Mouse (Mus musculus) C2C12 (cell line): ENCODE results near the gene Timp3. TPM values are rescaled to one million over a fixed set of nuclear protein-coding genes. Genes with fewer than 3 reads are reported as not detected.

ENCODE experiments used
- H3K27me3 ChIP-seq: one replicate; pipeline ENCODE4 v1.6.1; 2011; ENCODE audit not compliant: control insufficient read depth, insufficient read depth, insufficient read length
- H3K36me3 ChIP-seq: one replicate; pipeline ENCODE4 v1.6.1; 2011; ENCODE audit not compliant: control insufficient read depth, insufficient read depth
- H3K4me3 ChIP-seq: one replicate; pipeline ENCODE4 v1.5.1; 2011; ENCODE audit warnings: mild to moderate bottlenecking, control low read depth; ENCODE audit not compliant: poor library complexity, insufficient read depth, severe bottlenecking
- H3K79me2 ChIP-seq: one replicate; pipeline ENCODE4 v1.6.1; 2011; ENCODE audit not compliant: control insufficient read depth, insufficient read depth
- H3K79me3 ChIP-seq: one replicate; pipeline ENCODE4 v1.6.1; 2011; ENCODE audit warnings: low read depth, control low read depth
- H3ac ChIP-seq: one replicate; pipeline ENCODE3; 2011; ENCODE audit warnings: low read depth; ENCODE audit not compliant: control insufficient read depth, insufficient read length
- CEBPB ChIP-seq: IDR thresholded peaks from one replicate; pipeline ENCODE4 v1.6.1; 2011; ENCODE audit warnings: low read depth, mild to moderate bottlenecking, control low read depth, moderate library complexity
- CTCF ChIP-seq: IDR thresholded peaks from one replicate; pipeline ENCODE4 v1.5.1; 2011; ENCODE audit not compliant: control insufficient read depth, insufficient read depth, insufficient read length
- FOSL1 ChIP-seq: IDR thresholded peaks from one replicate; pipeline ENCODE4 v1.8.0; 2011; ENCODE audit warnings: mild to moderate bottlenecking, low read length; ENCODE audit not compliant: poor library complexity, insufficient read depth, severe bottlenecking
- MAX ChIP-seq: IDR thresholded peaks from one replicate; pipeline ENCODE4 v1.6.1; 2011; ENCODE audit warnings: mild to moderate bottlenecking, control low read depth
- MYOD1 ChIP-seq: IDR thresholded peaks from one replicate; pipeline ENCODE4 v1.6.1; 2011; ENCODE audit warnings: low read depth; ENCODE audit not compliant: control insufficient read depth, insufficient read length
- MYOG ChIP-seq: IDR thresholded peaks from one replicate; pipeline ENCODE4 v1.6.1; 2011; ENCODE audit not compliant: control insufficient read depth, insufficient read length; ENCODE audit errors: extremely low read depth
- USF1 ChIP-seq: IDR thresholded peaks from one replicate; pipeline ENCODE4 v1.6.1; 2011; ENCODE audit warnings: low read depth, mild to moderate bottlenecking, control low read depth, moderate library complexity
- polyA plus RNA-seq: library from polyadenylated mRNA; unstranded; fragments of >200 nt; fragmentation: generic; extraction: Trizol; gene quantifications from one replicate; pipeline ENCODE4 v1.2.1, GENCODE M21; 2012; ENCODE audit warnings: missing spikeins

The Timp3 gene
- polyA plus RNA-seq, 1 experiment = 57.7 TPM

DNA sequence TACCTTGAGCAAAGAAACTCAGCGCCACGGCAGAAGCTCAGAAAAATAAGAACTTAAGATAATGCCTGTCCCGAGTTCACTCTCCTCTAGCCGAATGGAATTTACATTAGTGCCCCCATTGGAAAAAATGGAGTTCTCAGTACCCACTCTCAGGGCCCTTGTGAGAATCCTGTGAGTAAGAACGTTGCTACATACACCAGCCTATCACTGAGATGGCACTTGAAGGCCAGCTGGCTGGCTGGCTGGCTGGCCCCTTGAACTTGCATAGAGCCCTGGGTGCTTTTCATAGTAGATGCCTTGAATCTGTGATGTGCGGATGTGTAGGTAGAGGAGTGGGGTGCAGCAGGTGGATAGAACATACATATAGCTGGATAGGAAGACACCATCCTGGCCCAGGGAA is 43.2 kb downstream of the Timp3 start:
- Histone ChIP-seq H3K79me2 (peaks cover 35% of the 10 kb centered on the region), H3K79me3 (peaks cover 4% of the 10 kb centered on the region), H3K4me3 (no peak overlapping the region), H3K27me3 (no peaks in the 10 kb centered on the region), H3K36me3 (peaks cover 85% of the 10 kb centered on the region), H3ac (no peak overlapping the region)
- no peak for TF ChIP-seq MAX
- no peak for TF ChIP-seq MYOG
- no peak for TF ChIP-seq MYOD1
- no peak for TF ChIP-seq CTCF
- TF ChIP-seq CEBPB = no peak
- no peak for TF ChIP-seq USF1
- TF ChIP-seq FOSL1 = no peak

DNA sequence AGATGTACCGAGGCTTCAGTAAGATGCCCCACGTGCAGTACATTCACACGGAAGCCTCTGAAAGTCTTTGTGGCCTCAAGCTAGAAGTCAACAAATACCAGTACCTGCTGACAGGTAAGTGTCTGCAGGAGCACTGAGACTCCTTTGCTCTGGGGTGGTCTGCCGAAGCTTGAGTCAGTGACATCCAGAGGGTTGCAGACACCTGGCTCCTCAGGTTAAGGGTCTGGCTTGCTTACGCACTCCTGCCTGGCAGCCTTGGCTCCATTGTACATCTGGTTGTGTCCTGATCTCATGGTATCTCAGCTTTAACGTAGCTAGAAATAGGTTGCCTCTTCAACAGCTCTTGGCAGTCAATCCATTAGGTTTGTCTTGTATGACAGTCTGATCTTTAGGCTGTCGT is 43.8 kb downstream of the Timp3 start:
- Histone ChIP-seq H3K27me3 (no peaks in the 10 kb centered on the region), H3K79me3 (peaks cover 4% of the 10 kb centered on the region), H3K36me3 (peaks cover 91% of the 10 kb centered on the region), H3K79me2 (peaks cover 34% of the 10 kb centered on the region), H3K4me3 (no peak overlapping the region), H3ac (no peak overlapping the region)
- TF ChIP-seq MYOG (no peak), USF1 (no peak), MYOD1 (no peak), MAX (no peak), CEBPB (no peak), CTCF (no peak), FOSL1 (no peak)

DNA sequence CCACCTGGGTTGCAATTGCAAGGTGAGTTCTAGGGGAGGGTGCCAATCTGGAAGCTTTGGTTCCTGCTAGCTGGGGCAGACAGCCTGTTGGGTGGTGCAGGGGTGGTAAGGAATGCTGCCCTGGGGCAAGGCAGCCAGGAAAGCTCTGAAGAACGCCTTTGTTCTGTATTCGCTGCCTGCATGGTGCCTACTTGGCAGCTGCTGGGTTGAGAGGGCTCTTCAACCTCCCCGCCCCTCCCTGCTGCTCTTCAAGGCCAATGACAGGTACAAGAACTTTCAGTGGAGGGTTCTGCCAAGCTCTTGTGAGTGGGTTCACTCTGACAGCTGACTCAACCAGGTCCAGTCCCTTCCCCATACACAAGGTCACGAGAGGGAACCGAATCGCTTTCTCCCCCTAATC is 44.5 kb downstream of the Timp3 start:
- H3K36me3 ChIP-seq = peaks cover 98% of the 10 kb centered on the region
- no peaks in the 10 kb centered on the region for H3K27me3 ChIP-seq
- H3K4me3 ChIP-seq = no peak overlapping the region
- peaks cover 4% of the 10 kb centered on the region for H3K79me3 ChIP-seq
- TF ChIP-seq MYOG (no peak), MAX (no peak), CTCF (no peak), CEBPB (no peak), USF1 (no peak), FOSL1 (no peak), MYOD1 (no peak)
- H3ac ChIP-seq = no peak overlapping the region
- peaks cover 34% of the 10 kb centered on the region for H3K79me2 ChIP-seq

DNA sequence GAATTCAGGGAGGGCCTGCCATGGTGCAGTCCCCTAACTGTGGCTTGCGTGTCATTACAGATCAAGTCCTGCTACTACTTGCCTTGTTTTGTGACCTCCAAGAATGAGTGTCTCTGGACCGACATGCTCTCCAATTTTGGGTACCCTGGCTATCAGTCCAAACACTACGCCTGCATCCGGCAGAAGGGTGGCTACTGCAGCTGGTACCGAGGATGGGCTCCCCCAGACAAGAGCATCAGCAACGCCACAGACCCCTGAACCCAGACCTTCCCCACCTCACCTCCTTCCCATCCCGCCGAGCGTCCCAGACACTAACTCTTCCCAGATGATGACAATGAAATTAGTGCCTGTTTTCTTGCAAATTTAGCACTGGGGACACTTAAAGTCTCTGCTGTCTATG is 45.5 kb downstream of the Timp3 start:
- Histone ChIP-seq H3K4me3 (no peak overlapping the region), H3ac (no peak overlapping the region), H3K79me2 (peaks cover 25% of the 10 kb centered on the region), H3K36me3 (peaks cover 98% of the 10 kb centered on the region), H3K79me3 (no peaks in the 10 kb centered on the region), H3K27me3 (no peaks in the 10 kb centered on the region)
- TF ChIP-seq USF1 = no peak
- TF ChIP-seq MYOD1 = no peak
- TF ChIP-seq FOSL1 = no peak
- no peak for TF ChIP-seq MYOG
- TF ChIP-seq CEBPB = no peak
- TF ChIP-seq MAX = no peak
- TF ChIP-seq CTCF = no peak

DNA sequence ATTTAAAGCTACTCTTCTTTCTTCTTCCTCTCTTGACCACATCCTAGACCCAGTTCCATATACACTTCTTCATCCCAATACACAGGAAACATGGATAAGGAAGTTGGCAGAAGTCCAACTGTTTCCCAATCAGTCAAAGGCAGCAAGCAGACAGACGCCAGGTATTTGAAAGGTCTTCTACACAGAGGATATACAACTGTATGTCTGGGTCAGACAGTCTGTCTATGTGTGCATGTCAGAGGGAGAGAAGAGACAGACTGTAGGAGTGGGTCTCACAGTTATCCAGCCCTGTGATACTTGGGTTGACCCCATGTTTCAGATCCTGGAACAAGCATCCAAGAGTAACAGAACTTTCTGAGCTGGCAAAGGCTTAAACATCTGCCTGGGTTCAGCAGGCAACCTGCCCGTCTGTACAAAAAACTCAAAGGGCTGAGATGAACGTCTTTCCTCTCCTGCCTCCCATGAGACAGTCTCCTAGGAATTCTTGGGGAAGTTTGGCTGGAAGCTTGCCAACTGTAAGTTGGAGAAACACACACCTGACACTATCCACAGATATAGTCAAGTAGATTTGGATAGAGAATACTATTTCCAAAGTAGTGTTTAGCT is 46.2 kb downstream of the Timp3 start:
- H3K36me3 ChIP-seq = peaks cover 92% of the 10 kb centered on the region
- H3K4me3 ChIP-seq = no peak overlapping the region
- H3K79me2 ChIP-seq = peaks cover 18% of the 10 kb centered on the region
- TF ChIP-seq FOSL1 (no peak), MAX (no peak), CTCF (no peak), MYOG (no peak), MYOD1 (no peak)
- no peaks in the 10 kb centered on the region for H3K79me3 ChIP-seq
- H3ac ChIP-seq = no peak overlapping the region
- H3K27me3 ChIP-seq = no peaks in the 10 kb centered on the region

DNA sequence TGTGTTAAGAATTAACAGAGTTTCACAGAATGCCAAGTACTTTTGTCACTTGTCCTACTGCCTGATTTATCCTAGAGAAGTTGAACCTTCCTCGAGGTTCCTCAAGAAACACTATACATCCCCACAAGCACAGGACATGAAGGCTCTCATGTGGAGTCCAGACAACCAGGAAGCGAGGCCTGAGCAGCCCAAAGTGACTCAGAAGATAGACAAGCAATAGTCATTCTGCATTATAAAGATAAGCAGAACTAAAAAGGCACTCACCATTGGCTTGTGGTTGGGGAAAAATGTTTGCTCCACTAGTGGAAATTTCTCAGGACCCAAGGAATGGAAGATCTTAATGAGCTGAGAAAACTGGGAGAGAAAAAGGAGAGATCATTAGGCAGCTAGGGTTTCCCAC is 51.1 kb downstream of the Timp3 start:
- no peak for TF ChIP-seq USF1
- no peak for TF ChIP-seq MAX
- TF ChIP-seq FOSL1 = no peak
- no peak for TF ChIP-seq MYOD1
- no peak for TF ChIP-seq CEBPB
- TF ChIP-seq MYOG = no peak
- no peak for TF ChIP-seq CTCF
- H3K79me2 ChIP-seq = no peaks in the 10 kb centered on the region
- H3K79me3 ChIP-seq = no peaks in the 10 kb centered on the region
- peaks cover 42% of the 10 kb centered on the region for H3K36me3 ChIP-seq
- no peak overlapping the region for H3K4me3 ChIP-seq
- H3K27me3 ChIP-seq = no peaks in the 10 kb centered on the region
- H3ac ChIP-seq = no peak overlapping the region

DNA sequence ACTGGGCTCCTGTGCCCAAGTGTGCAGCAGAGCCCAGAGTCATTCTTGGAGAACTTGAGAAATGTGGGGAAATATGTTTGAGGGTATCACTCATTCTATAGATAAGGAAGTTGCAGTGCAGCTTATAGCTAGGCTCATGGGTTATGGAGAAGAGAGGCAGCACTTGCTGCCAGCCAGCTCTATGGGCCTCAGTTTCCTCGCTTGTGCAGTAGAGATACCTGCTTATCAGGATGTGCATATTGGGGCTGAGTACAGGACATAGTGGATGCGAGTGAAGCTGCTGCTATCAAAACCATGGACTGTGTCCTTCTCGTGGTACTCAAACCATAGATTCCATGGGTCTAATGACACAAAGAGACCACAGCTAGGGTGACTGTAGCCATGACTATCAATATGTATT is 52.3 kb downstream of the Timp3 start:
- Histone ChIP-seq H3ac (no peak overlapping the region), H3K36me3 (peaks cover 30% of the 10 kb centered on the region), H3K79me3 (no peaks in the 10 kb centered on the region), H3K27me3 (no peaks in the 10 kb centered on the region), H3K4me3 (no peak overlapping the region), H3K79me2 (no peaks in the 10 kb centered on the region)
- TF ChIP-seq USF1 = no peak
- no peak for TF ChIP-seq MYOG
- no peak for TF ChIP-seq CTCF
- no peak for TF ChIP-seq FOSL1
- no peak for TF ChIP-seq CEBPB
- TF ChIP-seq MAX = no peak
- no peak for TF ChIP-seq MYOD1
